Comparison of ENCODE assay signal across 30 mouse cellular contexts in the genomic region with DNA sequence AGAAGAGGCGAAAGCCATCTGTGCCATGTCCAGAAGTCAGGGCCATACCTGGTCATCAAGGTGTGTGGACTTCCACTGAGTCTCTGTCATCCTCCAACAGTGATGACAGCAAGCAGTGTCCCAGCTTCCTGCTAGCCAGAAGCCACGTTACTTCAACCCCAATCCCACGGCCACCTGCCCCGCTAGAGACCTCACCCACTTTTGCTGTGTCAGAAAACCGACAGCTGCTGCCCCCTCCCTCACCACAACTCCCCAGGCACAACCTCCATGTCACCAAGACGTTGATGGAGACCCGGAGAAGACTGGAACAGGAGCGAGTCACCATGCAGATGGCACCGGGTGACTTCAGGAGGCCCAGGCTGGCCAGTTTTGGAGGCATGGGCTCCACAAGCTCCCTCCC.
"Had no signal": no experiment of that assay in that cellular context is flagged by ENCODE, and none has a peak within 500 bp of the region (broad histone marks: within the 10 kb centered on the region; RNA-seq: fewer than 3 reads in every experiment).

No protein-coding gene starts in this region.

- H3K27ac ChIP-seq: limb, embryonic 12.5 days; limb, embryonic 15.5 days; liver, embryonic 12.5 days; liver, embryonic 13.5 days; liver, embryonic 14.5 days; liver, embryonic 15.5 days; lung, embryonic 15.5 days; macrophage; midbrain, embryonic 10.5 days; midbrain, embryonic 12.5 days; midbrain, embryonic 13.5 days; midbrain, embryonic 15.5 days; neural tube, embryonic 12.5 days had no signal

- ATAC-seq: liver, embryonic 12.5 days; liver, postnatal 0 days; lung, postnatal 0 days; midbrain, embryonic 13.5 days; midbrain, embryonic 15.5 days; midbrain, embryonic 16.5 days had no signal

- H3K36me3 ChIP-seq: midbrain, embryonic 15.5 days had no signal

- H3K4me1 ChIP-seq: liver, embryonic 12.5 days; liver, embryonic 13.5 days; liver, embryonic 15.5 days; megakaryocyte, embryonic 14.5 days had no signal

- H3K4me2 ChIP-seq: limb, embryonic 15.5 days; liver, embryonic 11.5 days; liver, embryonic 12.5 days; liver, embryonic 13.5 days; liver, embryonic 15.5 days; lung, embryonic 15.5 days; midbrain, embryonic 11.5 days; midbrain, embryonic 12.5 days; midbrain, embryonic 13.5 days; midbrain, embryonic 15.5 days; neural tube, embryonic 12.5 days had no signal

- H3K9ac ChIP-seq: limb, embryonic 12.5 days; limb, embryonic 15.5 days; liver, embryonic 12.5 days; liver, embryonic 13.5 days; liver, embryonic 14.5 days; liver, embryonic 15.5 days; liver, postnatal 0 days; lung, embryonic 14.5 days; lung, embryonic 15.5 days; midbrain, embryonic 12.5 days; midbrain, embryonic 13.5 days; midbrain, embryonic 15.5 days; neural tube, embryonic 12.5 days had no signal

- DNase-seq: left cerebral cortex, postnatal 4 days; liver; liver, embryonic 13.5 days; liver, postnatal 0 days; lung, adult 18-20 months; lung, adult 2 months; lung, embryonic 14.5 days; lung, postnatal 10 days; lung, postnatal 14 days; lung, postnatal 36 days; lung, postnatal 4 days; midbrain, embryonic 14.5 days had no signal

- H3K4me3 ChIP-seq: limb, embryonic 15.5 days; liver, embryonic 12.5 days; liver, embryonic 13.5 days; liver, embryonic 15.5 days; lung, embryonic 15.5 days; megakaryocyte, embryonic 14.5 days; midbrain, embryonic 10.5 days; midbrain, embryonic 12.5 days; midbrain, embryonic 13.5 days; midbrain, embryonic 15.5 days; myocyte; neural tube, embryonic 12.5 days had no signal

- H3K27me3 ChIP-seq: limb, embryonic 12.5 days; limb, embryonic 15.5 days; lung, embryonic 15.5 days; neural tube, embryonic 12.5 days had no signal

- H3K9me3 ChIP-seq: limb, embryonic 15.5 days; liver, embryonic 12.5 days; liver, embryonic 13.5 days; liver, embryonic 15.5 days; lung, embryonic 15.5 days; midbrain, embryonic 10.5 days; midbrain, embryonic 12.5 days; midbrain, embryonic 13.5 days; midbrain, embryonic 15.5 days; neural tube, embryonic 12.5 days had no signal
